Mouse (Mus musculus) small intestine, adult 2 months (tissue): Measurements from ENCODE around the gene Ranbp17.

Experiments
- CTCF ChIP-seq: fragments of 200-500 bp; IDR thresholded peaks from 2 replicates; pipeline ENCODE4 v1.5.1; 2012; ENCODE audit warnings: low read depth, mild to moderate bottlenecking, control low read depth, inconsistent platforms, low read length, moderate library complexity, mixed read lengths; ENCODE audit not compliant: insufficient replicate concordance, insufficient read length; ENCODE audit errors: extremely low read depth
- POLR2A ChIP-seq: fragments of 200-500 bp; IDR thresholded peaks from 2 replicates; pipeline ENCODE4 v1.6.1; 2012; ENCODE audit warnings: low read depth, mild to moderate bottlenecking, control low read depth, inconsistent platforms, low read length, moderate library complexity

GRCm38 (mm10) chr11:33480410-33480809 lies 33.1 kb downstream of the Ranbp17 start:
- TF ChIP-seq CTCF, result no peak
- TF ChIP-seq POLR2A, result no peak
